Mouse (Mus musculus): Measurements from ENCODE around the gene Gins1. TPM values are rescaled to one million over a fixed set of nuclear protein-coding genes. Genes with fewer than 3 reads are reported as not detected.

Gins1 gene
- polyA plus RNA-seq (2021; fragmentation: Nextera tagmentation): 1.1 and 1.3 TPM in 2 replicates
- long read RNA-seq, experiment 1, partial matches to known transcripts: 0 of 4 reads
- long read RNA-seq, experiment 1, other reads (novel, unspliced or antisense): 1 of 4 reads
- long read RNA-seq, experiment 2, partial matches to known transcripts: 0 of 4 reads
- long read RNA-seq, experiment 2, other reads (novel, unspliced or antisense): 3 of 4 reads

DNA sequence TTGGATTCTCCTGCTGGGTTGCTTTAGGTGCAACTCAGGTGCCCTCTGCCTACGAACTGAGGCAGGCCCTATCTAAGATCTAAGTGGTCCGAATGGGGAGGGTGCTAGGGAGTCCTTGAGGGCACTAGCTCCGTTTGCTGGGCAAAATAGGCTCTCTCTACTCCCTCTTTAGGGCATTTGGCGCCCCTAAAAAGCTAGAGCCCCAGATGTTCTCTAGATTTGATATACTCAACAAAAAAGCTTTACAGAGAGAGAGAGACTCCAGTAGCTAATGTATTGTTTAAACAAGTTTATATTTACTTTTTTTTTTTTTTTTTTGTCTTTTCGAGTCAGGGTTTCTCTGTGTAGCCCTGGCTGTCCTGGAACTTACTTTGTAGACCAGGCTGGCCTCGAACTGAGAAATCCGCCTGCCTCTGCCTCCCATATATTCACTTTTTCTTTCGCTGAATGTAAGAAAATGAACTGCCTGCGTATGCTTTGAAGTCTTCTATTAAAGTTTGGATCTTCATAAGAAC lies at the start of gene Gins1:
Gins1 (plus strand) TSS at position 465 of the 515 bp plus-strand sequence.

DNA sequence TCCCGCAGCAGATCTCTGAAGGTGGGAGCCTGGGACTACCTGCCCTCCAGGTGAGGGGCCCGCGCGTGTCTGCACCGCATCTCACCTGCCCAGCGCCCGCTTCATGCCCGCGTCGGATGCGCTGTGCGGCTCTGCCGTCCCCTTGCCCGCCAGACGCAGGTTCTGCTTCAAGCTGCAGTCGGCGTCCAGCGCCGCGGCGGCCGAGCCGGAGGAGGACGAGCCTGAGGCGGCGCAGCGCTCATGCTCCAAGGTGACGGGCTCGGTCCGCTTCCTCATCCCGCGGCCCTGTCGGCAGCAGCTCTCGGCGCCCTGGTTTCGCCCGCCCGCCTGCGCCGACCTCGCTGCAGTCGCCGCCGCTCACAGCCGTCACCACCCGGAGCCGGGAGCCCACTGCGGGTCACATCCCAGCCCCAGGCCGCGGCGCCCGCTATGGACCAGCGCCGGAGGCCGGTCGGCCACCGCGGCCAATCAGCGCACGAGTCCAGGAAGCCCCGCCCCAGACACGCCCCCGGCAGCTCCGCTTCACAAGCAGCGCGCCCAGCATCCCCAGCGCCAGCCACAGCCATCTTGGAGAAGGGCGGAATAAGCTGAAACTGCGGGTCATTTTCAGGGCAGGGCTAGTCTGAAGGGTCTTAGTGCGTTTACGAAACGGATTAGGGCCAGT lies 796 bp upstream of the Gins1 start, which contains the start of gene Abhd12:
Abhd12 (minus strand) TSS at position 470 of the 664 bp plus-strand sequence.

Other genes with a start within 250 kb of the Gins1 start
- 26.4 and 34.0 TPM in 2 replicates for gene Acss1, start 236.9 kb upstream of the Gins1 start, polyA plus RNA-seq (2021; fragmentation: Nextera tagmentation)
- 0.08 and 0.10 TPM in 2 replicates for gene Vsx1, start 216.0 kb upstream of the Gins1 start, polyA plus RNA-seq (2021; fragmentation: Nextera tagmentation)
- 47.5 and 50.9 TPM in 2 replicates for gene Entpd6, start 156.4 kb upstream of the Gins1 start, polyA plus RNA-seq (2021; fragmentation: Nextera tagmentation)
- gene Pygb, start 118.7 kb upstream of the Gins1 start, polyA plus RNA-seq (2021; fragmentation: Nextera tagmentation): 109 and 122 TPM in 2 replicates
- gene Abhd12, start 659 bp upstream of the Gins1 start, polyA plus RNA-seq (2021; fragmentation: Nextera tagmentation): 326 and 331 TPM in 2 replicates
- gene Ninl, start 134.0 kb downstream of the Gins1 start, polyA plus RNA-seq (2021; fragmentation: Nextera tagmentation): 1.2 and 1.9 TPM in 2 replicates
- gene Nanp, start 134.0 kb downstream of the Gins1 start, polyA plus RNA-seq (2021; fragmentation: Nextera tagmentation): 47.2 and 47.8 TPM in 2 replicates
- gene Gm14151, start 186.9 kb downstream of the Gins1 start, polyA plus RNA-seq (2021; fragmentation: Nextera tagmentation): not detected in 2 replicates
- gene Gm14147, start 192.8 kb downstream of the Gins1 start, polyA plus RNA-seq (2021; fragmentation: Nextera tagmentation): not detected in 2 replicates

All from layer of hippocampus, adult 6 months (tissue).